Mouse (Mus musculus) lung, postnatal 4 days (tissue): Measurements from ENCODE around the gene Fkbp4.

Experiments used
- DNase-seq, 2 experiments: peaks; one replicate each; pipeline ENCODE4 v3.0.0; 2021

Fkbp4 gene

DNA sequence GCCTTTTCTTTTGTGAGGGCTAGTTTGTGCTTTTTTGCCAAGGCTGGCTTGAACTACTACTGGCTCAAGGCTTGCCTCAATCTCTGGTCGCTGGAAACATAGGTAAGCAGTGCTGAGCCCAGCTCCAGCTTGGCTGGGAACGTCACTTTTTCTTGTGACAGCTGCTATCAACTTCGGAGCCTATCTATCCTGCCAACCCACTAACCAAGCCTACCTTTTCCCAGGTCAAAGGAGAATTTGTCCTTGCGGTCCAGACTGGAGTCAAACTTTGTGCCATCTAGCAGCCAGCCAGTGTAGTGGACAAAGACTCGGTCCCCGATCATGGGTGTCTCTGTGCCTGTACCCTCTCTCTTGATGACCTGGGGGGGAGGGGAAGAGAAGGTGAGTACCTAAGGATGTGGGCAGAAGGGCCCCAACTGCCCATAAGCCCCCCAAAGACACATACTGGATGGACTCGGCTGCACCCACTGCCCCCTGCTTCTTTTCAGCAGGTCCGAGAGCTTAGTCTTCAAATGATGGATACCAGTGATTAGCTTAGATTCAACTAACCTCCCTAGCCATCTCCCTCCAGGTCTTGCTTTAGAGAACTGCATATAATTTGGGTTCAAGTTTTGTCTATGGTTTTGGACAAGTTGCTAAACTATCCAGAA, 2.0 kb downstream of the Fkbp4 start:
- DNase-seq: no peak

DNA sequence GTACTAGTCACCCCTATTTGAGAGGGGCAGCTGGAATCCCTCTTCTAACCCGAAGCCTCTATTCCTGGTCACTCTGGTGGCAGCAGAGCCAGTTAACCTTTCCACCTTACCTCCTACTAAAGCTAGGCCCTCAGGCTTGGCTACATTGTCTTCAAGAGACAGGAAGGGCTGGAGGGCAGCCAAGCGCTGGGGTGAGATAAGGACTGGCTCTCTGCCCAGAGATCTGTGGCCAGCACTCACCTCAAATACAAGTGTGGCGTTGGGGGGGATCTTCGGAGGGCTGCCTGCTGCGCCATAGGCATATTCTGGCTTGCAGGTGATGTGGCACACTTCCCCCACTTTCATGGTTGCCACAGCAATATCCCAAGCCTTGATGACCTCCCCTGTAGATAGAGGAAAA, 3.0 kb downstream of the Fkbp4 start:
- DNase-seq: peak; percentile 86 to 91

DNA sequence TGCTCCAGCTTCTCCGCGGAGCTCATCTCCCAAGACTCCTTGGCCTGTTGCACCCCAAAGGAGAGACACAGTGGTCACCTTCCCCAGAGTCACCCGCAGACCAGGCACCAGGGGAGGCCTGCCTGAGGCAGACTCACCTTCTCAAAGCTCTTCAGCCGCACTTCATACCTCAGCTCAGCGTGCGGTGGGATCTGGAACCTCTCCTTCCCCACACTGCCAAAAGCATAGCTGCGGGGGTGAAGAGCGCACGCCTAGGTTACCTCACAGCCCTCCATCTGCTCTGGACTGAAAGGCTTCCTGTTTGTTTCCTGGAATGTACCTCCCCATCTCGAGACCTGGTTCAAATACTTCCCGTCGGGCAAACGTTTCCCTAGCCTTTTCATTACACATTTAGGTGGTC, 4.9 kb downstream of the Fkbp4 start:
- no peak for DNase-seq

DNA sequence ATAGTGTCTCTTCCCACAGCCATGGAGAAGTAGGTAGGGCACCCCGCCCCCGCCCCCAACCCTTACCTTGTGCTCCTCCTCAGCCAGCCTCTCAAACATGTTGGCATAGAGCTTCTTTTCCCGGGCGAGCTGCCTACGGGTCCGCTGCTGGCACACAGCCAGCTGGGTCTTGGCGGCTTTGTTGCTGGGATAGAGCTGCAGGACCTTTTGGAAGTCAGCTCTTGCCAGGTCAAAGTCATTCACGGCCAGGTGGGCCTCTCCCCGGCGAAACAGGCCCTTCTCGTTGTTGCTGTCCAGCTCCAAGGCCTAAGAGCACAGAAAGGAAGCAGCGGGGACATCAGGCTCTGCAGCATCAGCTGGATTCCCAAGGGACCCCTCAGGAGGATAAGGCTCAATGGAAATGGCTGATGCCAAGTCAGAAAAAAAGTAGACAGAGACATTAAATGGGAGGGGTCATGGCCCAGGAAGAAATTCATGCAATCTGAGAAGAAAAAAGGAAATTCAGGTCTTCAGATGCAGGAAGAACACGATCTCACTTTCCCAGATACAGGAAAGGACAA, 6.0 kb downstream of the Fkbp4 start:
- DNase-seq: peak in 1 of 2 experiments; percentile 46

DNA sequence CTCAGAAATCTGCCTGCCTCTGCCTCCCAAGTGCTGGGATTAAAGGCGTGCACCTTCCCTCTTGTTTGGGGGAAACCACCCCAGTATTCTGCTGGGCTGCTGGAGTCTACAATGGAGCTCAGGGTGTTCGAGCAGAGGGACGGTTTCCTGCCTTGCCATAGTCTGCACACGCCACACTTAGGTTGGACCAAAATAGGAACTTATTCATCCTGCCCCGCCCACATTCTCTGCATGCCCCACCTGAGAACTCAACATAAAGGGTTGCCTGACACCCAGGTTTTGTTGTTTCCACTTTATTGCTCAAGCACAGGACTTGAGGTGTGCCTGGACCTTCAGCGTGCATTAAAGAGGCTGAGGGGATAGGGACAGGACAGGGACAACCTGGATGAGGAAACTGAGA, 8.7 kb downstream of the Fkbp4 start:
- no peak for DNase-seq

DNA sequence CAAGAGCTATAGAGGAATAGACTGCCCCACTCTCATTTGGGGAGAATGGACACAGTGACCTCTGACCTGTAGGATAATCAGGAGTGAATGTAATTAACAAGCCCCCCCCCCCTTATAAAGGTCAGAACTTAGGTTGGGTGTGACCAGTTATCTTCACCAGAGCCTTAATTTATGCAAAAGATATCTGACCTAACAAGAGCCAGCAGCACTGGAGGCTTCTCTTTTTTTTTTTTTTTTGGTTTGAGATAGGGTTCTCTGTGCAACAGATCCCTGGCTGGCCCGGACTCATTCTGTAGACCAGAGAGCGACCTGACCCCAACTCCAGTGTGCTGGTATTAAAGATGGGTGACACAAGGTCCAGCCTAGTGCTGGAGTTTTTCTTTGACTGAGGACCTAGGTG, 9.2 kb downstream of the Fkbp4 start:
- no peak for DNase-seq

DNA sequence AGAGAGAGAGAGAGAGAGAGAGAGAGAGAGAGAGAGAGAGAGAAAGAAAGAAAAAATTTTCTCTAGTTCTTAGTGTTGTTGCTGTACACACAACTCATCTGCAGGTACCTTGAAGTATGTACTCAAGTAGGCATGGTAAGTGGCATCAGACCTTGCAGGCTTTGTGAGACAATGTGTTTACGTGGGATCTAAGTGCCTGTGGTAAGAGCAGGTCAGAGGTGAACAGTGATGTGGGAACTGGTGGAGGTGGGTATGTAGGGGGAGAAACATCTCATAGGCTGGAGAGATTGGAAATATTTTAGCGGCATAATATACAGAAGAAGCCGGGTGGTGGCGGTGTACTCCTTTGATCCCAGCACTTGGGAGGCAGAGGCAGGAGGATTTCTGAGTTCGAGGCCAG, 10.9 kb downstream of the Fkbp4 start:
- no peak for DNase-seq

DNA sequence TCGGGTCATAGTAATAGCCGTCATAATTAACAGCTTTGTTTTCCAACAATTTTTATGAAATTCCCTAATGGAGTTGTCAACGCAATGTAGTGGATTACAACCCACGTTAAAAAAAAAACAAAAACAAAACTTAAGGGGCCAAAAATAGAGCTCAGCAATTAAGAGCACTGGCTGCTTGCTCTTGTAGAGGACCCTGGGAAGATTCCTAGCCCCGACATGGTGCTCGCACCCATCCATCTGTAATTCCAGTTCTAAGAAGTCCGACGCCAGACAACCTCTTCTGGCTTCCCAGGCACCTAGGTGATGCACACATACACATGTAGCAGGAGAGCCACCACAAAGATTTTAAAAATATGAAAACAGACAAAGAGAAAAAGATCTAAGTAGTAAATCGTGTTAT, 13.4 kb downstream of the Fkbp4 start:
- DNase-seq: no peak

DNA sequence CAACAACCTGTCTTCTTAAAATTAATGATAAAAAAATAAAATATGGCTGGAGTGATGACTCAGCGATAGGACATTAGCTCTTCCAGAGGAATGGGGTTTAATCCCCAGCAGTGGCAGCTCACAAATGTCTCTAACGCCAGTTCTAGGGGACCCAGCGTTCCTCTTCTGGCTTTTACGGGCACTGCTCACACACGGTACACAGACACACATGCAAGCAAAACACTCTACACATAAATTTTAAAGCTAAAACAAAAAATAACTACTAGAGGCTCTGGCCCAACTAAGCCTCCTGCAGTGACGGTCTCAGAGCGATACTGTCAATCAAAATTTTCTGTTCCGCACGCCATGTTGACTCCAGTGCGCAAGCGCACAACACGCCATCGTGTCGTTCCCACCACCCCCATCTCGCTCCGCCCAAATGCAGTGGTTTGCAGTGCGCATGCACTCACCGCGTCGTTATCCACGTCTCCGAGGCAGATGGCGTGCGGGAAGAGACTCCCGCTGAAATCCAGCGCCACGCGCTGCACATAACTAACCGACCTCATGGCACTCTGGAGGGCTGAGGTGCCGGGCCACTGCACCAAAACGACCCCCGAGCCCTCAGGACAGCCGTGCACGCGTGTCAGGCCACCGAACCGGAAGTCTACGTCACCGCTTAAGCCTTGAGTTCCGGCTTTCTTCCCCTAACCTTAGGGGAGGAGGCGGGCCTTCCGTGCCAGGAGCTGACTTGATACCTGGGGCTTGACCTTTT, 14.0 kb downstream of the Fkbp4 start, which contains the start of gene Itfg2:
Itfg2 (minus strand) TSS at position 663 of the 751 bp plus-strand sequence.
- peak; percentile 96 to 97 for DNase-seq

DNA sequence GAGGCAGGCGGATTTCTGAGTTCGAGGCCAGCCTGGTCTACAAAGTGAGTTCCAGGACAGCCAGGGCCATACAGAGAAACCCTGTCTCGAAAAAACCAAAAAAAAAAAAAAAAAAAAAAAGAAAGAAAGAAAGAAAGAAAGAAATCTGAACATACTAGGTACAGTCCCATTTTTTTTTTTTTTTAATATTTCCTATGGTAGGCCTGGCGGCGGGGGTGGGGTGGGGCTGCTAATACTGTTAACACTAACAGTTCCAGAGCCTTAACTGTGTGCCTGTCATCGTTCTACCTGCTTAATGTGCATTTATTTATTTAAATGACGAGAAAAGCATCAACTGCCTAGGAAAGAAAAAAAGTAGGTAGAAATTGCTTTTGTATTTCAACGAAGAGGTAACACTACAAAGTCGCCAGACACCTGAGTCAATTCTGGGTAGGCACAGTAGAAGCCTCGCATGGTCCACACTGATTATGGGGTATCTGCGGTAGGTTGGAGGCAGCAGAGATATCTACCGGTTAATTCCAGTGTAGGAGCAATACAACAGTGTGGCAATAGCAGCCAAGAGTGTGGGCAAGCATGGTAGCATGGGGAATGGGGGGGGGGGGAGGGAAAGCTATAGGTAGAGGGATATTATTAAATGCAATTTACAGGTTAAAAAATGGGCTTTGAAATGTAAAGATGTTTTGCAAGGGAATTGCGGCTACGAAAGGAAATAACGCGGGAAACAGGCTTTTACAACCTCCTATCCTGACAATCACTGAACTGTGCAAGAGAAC, 14.8 kb downstream of the Fkbp4 start:
- DNase-seq: no peak

DNA sequence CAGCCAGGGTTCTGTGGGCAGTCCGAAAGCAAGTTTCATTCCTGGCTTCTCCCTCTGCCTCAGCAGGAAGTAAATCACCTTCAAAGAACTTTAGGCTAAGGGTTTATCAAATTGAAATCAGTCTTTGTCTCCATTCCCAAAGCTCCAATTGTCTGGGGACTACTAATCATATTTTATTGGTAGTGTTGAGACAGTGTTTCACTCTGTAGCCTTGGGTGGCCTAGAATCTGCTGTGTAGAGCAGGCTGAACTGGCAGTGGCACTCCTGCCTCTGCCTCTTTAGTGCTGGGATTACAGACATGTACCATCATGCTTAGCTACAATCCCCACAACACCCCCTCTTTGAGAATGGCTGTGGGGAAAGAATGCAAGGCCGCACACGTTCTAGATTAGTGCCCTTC, 17.0 kb downstream of the Fkbp4 start:
- no peak for DNase-seq

DNA sequence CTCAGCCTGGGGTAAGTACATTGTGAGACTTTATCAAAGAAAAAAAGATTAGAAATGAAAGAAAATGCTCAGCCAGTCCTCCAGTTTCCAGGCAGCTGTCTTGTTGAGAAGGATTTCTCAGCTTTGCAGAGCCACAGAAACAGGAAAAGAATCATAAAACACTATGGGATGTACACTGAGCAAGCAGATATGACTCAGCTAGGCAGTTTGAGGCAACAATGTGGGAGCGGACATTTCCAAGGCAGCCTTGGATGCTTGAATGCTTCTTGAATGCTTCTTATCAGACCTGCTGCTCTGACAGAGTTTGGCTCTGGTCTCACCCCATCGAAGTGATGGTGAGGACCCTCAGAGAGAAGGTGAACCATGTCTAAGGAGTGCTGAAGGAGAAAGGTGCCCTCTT, 17.4 kb downstream of the Fkbp4 start:
- no peak for DNase-seq

DNA sequence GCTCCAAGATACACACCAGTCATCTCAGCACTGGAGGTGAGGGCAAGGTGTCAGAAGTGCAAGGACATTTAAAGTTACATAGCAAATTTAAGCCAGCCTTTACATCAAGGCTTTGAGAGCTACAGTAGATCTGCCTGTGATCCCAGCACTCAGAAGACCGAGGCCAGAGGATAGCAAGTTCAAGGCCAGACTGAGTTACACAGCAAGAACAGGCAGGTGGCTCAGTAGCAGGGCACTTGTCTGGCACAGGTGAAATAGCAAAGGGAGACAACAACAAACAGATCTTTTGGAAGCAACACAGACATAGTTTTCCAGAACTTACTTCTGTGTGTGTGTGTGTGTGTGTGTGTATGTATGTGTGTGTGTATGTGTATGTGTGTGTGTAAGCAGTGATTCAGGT, 20.4 kb downstream of the Fkbp4 start:
- DNase-seq: no peak

DNA sequence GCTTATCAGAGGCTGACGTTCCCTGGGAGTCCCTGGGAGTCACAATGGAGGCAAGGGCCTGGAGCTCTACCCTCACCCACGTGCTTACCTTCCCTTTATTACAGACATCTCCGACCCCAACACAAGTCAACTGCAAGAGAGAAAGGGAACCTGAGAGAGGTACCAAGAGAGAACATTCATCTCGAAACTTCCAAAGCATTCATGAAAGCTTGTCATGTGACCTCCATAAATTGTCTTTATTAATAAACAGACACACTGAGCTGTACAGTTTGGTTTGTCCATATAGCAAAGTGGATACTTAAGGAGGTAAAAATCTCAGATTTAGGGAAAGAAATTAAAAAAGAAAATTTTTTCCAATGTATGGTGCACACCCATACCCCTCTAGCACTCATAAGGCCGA, 22.3 kb downstream of the Fkbp4 start:
- DNase-seq: no peak

DNA sequence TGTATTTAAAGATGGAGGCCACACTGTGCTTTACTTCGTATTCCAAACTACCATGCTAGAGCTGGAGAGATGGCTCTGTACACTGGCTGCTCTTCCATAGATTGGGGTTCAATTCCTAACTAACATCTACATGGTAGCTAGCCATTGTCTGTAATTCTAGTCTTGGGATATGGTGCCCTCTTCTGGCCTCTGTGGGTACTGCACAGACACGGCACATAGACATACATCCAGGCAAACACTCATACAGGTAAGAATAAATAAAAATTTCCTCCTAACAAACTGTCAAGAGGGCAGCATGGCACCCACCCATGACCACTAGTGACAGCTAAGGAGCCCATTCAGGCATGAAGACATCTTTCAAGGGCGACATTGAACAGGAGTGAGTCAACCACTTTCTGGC, 27.4 kb downstream of the Fkbp4 start:
- peak; percentile 47 to 81 for DNase-seq

DNA sequence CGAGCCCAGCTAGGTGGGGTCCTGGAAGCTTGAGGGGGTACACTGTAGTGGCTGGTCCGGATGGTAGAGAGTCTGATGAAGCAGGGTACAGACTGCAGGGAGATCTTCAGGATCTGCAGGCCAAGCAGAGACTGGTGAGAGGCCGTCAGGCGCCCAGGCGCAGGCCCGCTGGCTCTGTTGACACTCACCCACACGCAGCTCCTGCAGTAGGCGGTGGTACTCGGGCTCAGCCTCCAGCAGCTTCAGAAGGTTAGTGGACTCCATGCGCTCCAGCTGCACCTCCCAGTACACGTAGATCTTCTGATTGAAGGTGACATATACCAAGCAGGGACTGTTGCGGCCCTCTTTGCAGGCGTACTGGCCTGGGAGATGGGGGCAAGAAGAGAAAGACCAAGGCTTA, 28.2 kb downstream of the Fkbp4 start:
- no peak for DNase-seq

DNA sequence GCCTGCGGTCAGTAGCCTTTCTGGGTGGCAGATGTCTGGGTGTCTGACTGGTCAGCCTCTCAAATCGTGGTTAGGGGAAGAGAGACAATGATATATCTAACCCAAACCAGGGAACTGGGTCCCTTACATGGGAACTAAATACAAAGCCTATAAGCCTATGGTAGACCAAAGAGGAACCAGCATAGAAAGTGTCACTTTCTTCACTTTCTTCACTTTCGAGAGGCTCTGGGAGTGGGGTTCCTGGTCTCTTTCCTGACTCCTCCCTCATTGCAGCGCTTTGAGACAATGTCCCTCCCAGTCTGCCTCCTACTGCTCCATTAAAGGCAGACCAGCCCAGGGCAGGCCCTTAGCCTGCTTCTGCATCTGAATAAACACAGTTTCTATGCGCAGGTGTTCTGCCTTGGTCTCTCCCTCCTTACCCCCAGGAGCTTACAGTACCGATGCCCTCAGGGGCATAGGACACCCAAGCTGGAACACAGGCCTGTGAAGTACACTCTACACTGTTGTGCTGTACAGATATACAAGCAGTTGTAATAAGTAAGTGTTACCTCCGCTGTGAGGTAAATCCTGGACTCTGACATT, 29.8 kb downstream of the Fkbp4 start:
- DNase-seq: no peak

DNA sequence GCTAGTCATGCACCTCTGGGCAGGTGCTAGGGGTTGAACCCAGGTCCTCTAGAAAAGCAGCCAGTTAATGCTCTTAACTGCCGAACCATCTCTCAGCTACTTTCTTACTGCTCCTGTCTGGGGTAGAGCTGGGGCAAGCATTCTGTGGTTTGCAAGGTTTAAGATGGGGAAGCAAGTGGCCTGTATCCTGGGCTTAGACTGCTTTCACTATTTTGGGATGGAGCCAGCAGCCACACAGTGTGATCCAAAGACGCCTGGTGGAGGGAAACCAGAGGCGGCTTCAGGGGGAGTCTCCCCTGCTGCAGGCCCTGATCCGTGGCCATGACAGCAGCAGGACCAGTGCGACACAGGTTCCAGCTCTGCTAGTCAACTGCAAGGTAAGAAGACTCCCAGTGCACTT, 33.8 kb downstream of the Fkbp4 start:
- DNase-seq: no peak

DNA sequence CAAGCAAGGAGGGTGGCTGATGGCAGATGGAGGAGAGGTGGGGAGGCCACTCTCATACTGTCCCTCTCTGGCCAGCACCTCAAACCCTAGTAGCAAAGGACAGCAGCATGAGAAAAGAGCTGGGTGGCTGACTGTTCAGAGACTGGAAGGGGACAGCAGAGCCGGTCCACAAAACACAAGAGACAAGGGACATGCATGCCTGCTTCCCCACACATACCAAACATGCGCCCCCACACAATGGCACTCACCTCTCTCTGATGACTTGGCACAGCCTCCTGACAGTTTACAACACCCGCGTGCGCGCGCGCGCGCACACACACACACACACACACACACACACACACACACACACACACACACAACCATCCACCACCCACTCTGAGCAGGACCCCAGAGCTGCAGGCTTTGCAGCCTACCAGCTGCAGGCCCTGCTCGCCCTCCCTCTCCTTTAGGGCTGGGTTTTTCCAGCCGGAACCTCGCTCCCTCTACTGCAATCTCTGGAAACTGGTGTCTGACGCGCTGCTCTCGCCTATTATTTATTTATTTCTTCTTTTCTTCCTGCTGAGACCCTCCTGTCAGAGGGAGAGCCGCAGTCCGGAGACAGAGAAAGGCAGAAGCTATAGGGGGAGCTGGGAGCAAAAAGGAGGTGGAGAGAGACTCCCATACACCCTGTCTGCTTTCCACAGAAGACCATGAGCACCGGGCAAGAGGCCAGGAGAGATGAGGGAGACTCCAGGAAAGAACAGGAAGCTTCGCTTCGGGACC, 38.9 kb downstream of the Fkbp4 start:
- peak; percentile 16 to 40 for DNase-seq

DNA sequence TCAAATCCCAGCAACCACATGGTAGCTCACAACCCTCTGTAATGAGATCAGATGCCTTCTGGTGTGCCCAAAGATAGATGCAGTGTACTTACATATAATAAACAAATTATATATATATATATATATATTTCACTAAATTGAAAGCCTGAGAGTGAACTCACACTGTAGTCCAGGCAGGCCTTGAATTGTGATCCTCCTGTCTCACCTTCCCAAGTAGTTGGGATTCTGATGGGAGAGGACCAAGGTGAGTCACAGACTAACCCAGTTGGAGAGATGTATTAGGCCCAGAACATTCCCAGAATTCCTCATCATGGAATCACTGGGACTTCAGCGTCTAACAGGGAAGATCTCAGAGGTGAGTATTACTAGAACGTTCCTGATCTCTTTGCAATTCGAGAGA, 39.5 kb downstream of the Fkbp4 start, which contains the start of gene Nrip2:
Nrip2 (plus strand) TSS at position 301 of the 400 bp plus-strand sequence.
- DNase-seq: no peak

DNA sequence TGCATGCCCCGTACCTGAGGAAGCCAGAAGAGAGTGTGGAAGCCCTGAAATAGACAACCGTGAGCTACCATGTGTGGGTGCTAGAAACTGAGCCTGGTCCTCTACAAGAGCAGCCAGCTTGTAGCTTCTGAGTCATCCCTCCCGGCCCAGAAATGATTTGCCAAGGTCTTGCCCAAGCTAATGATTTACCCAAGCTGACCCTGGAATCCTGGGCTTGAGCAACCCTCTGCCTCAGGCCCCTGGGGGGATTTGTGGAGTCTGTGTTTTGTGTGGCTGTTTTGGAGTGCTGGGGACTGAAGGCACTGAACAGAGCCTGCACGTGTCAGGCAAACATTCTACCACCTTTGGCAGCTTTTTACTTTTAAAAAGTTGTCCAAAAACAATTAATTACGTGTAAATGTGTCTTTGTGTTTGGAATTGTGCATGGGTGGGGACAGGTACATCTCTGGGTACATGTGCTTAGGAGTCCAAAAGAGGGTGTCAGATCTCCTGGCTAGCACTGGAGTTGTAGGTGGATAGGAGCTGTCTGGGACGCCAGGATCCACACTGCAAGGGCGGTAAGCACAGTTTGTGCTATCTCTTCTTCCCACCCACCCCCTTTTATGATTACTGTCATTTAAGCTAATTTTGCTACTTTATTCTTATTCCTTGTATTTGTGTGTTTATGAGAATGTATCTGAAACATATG, 40.8 kb downstream of the Fkbp4 start:
- no peak for DNase-seq

DNA sequence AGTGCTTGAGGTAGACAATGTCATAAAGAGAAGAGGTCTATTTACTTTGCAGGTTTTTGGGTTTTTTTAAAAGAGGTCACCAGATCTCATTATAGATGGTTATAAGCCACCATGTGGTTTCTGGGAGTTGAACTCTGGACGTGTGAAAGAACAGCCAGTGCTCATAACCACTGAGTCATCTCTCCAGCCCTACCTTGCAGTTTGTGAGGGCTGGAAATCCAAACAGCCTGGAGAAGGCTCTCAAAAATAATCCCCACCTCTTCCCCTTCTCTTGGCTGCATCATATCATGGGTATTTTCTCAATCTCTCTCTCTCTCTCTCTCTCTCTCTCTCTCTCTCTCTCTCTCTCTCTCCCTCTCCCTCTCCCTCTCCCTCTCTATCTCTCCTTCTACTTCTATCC, 47.8 kb downstream of the Fkbp4 start:
- no peak for DNase-seq
